Mouse (Mus musculus) intestine, postnatal 0 days (tissue): ENCODE measurements around the gene Gpr19. TPM values are rescaled to one million over a fixed set of nuclear protein-coding genes. Genes with fewer than 3 reads are reported as not detected.

Source experiments
- ATAC-seq: fragments of 200-750 bp; cut with Nextera tagmentation; 2 replicates; pipeline ENCODE4 v1.8.0; 2017; ENCODE audit warnings: mild to moderate bottlenecking, moderate TSS enrichment, moderate library complexity
- H3K27ac ChIP-seq: fragments of 300-500 bp; sonication (generic); 2 replicates; pipeline ENCODE4 v1.5.1; 2014; ENCODE audit warnings: mild to moderate bottlenecking, low read depth, low read length, moderate library complexity
- H3K27me3 ChIP-seq: fragments of 300-500 bp; sonication (generic); replicated peaks from 2 replicates; pipeline ENCODE4 v1.6.1; 2014; ENCODE audit warnings: low read length, mixed read lengths; ENCODE audit not compliant: control insufficient read depth, insufficient read depth
- H3K36me3 ChIP-seq: fragments of 300-500 bp; sonication (generic); 2 replicates; pipeline ENCODE4 v1.6.1; 2014; ENCODE audit warnings: mild to moderate bottlenecking, moderate library complexity; ENCODE audit not compliant: control insufficient read depth, insufficient read depth
- H3K4me1 ChIP-seq: fragments of 300-500 bp; sonication (generic); replicated peaks from 2 replicates; pipeline ENCODE4 v1.6.1; 2014; ENCODE audit warnings: antibody characterized with exemption, low read length, mixed read lengths; ENCODE audit not compliant: control insufficient read depth, insufficient read depth
- H3K4me2 ChIP-seq: fragments of 300-500 bp; sonication (generic); replicated peaks from 2 replicates; pipeline ENCODE4 v1.6.1; 2014; ENCODE audit warnings: low read depth, mild to moderate bottlenecking, moderate library complexity
- H3K4me3 ChIP-seq: fragments of 300-500 bp; sonication (generic); 2 replicates; pipeline ENCODE4 v1.5.1; 2014; ENCODE audit warnings: low read depth, low read length
- H3K9ac ChIP-seq: fragments of 300-500 bp; sonication (generic); 2 replicates; pipeline ENCODE4 v1.6.1; 2014; ENCODE audit warnings: mild to moderate bottlenecking, low read depth, low read length
- H3K9me3 ChIP-seq: fragments of 300-500 bp; sonication (generic); 2 replicates; pipeline ENCODE4 v1.6.1; 2016; ENCODE audit warnings: mixed run types; ENCODE audit not compliant: control insufficient read depth
- CTCF ChIP-seq: sonication (generic); IDR thresholded peaks from 2 replicates; pipeline ENCODE4 v1.5.1; 2016; ENCODE audit warnings: low read depth, mild to moderate bottlenecking, control low read depth, antibody characterized with exemption, moderate library complexity
- WGBS: fragments of 180-500 bp; shearing (Covaris S2); extraction: QIAGEN DNeasy Blood & Tissue Kit; methylation state at CpG from one replicate; pipeline ENCODE4 v1.1.7; 2014; 5-methylcytosine and 5-hydroxymethylcytosine counted together
- polyA plus RNA-seq: library from polyadenylated mRNA; unstranded; fragments of >200 nt; fragmentation: Nextera tagmentation; extraction: Ambion mirVana; gene quantifications from 2 replicates; pipeline ENCODE4 v1.2.1, GENCODE M21; 2015

The Gpr19 gene
- polyA plus RNA-seq, 1 experiment from 2014 or later: 6.5 TPM

GRCm38 (mm10) chr6:134876795-134877194, 21.6 kb downstream of the Gpr19 start:
- no peak for ATAC-seq
- 64% methylated on average over 6 of the region's 6 CpGs for WGBS
- Histone ChIP-seq H3K4me1 (no peaks in the 10 kb centered on the region), H3K4me3 (no peak overlapping the region), H3K4me2 (no peak overlapping the region), H3K27me3 (no peaks in the 10 kb centered on the region), H3K9me3 (no peaks in the 10 kb centered on the region), H3K9ac (no peak overlapping the region), H3K27ac (no peak overlapping the region), H3K36me3 (0 out of 2 replicates have a peak, but pooled peaks cover 3% of the 10 kb centered on the region)
- peak; percentile 66 for TF ChIP-seq CTCF

GRCm38 (mm10) chr6:134873018-134873417, 25.4 kb downstream of the Gpr19 start:
- peak; percentile 64 for TF ChIP-seq CTCF
- Histone ChIP-seq H3K9me3 (no peaks in the 10 kb centered on the region), H3K9ac (no peak overlapping the region), H3K4me2 (no peak overlapping the region), H3K4me3 (no peak overlapping the region), H3K27me3 (no peaks in the 10 kb centered on the region), H3K4me1 (no peaks in the 10 kb centered on the region), H3K27ac (no peak overlapping the region), H3K36me3 (peaks cover 8% of the 10 kb centered on the region; the same call in 1 of the 2 replicates)
- ATAC-seq: peak; percentile 57
- 75% methylated on average over 2 of the region's 2 CpGs for WGBS

DNA sequence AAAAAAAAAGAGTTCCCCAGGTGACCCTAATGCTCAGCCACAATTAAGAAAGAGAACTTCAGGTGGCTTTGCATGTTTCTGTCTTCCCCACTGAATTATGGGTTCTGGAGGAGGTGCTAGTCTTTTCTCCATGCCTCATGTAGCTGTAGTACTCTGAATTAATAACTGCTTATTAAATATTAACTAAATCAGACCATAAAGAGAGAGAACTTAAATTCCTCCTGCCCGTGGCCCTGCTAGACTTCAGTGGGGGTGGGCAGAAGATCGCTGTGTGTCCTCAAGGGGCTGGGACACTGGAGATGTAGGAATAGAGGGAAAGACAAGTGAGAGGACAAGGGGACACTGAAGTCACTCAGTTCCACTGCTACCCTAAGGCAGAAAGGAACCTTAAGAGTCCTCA, 26.1 kb downstream of the Gpr19 start:
- WGBS: 43% methylated on average over 2 of the region's 2 CpGs
- no peak overlapping the region for H3K27ac ChIP-seq
- ATAC-seq: no peak
- no peaks in the 10 kb centered on the region for H3K4me1 ChIP-seq
- no peaks in the 10 kb centered on the region for H3K9me3 ChIP-seq
- no peak overlapping the region for H3K9ac ChIP-seq
- H3K4me2 ChIP-seq: no peak overlapping the region
- no peaks in the 10 kb centered on the region for H3K27me3 ChIP-seq
- H3K36me3 ChIP-seq: peaks cover 8% of the 10 kb centered on the region; the same call in 1 of the 2 replicates
- no peak overlapping the region for H3K4me3 ChIP-seq
- no peak for TF ChIP-seq CTCF

DNA sequence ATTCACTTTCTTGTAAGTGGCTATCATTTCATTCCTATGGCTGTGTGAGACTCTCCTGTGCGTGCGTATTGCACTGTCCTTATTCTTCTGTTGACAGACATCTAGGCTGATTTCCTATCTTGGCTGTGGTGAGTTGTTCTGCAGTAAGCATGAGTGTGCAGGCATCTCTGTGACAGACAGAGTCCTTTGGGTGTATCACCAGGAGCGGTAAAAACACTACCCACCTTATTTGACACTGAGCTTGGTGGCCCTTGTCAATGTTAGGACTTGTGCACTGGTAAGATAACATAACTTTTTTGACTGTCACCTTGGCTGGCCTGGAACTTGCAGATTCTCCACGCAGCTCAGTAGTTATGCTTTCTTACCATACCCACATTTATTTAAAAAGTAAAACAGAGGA, 27.5 kb downstream of the Gpr19 start:
- H3K9me3 ChIP-seq: no peaks in the 10 kb centered on the region
- peaks cover 8% of the 10 kb centered on the region; the same call in 1 of the 2 replicates for H3K36me3 ChIP-seq
- no peak overlapping the region for H3K4me3 ChIP-seq
- TF ChIP-seq CTCF: no peak
- ATAC-seq: no peak
- no peak overlapping the region for H3K9ac ChIP-seq
- H3K27ac ChIP-seq: no peak overlapping the region
- no peaks in the 10 kb centered on the region for H3K4me1 ChIP-seq
- WGBS: 94% methylated on average over 4 of the region's 4 CpGs
- H3K27me3 ChIP-seq: no peaks in the 10 kb centered on the region
- no peak overlapping the region for H3K4me2 ChIP-seq

- 91% methylated on average over 12 of the region's 12 CpGs for WGBS
- no peak for ATAC-seq
- H3K27me3 ChIP-seq: no peaks in the 10 kb centered on the region
- no peak overlapping the region for H3K4me2 ChIP-seq
- H3K9me3 ChIP-seq: no peaks in the 10 kb centered on the region
- peaks cover 5% of the 10 kb centered on the region; the same call in 1 of the 2 replicates for H3K36me3 ChIP-seq
- peak overlapping the region; percentile 15; the same call in 1 of the 2 replicates for H3K27ac ChIP-seq
- no peak overlapping the region for H3K4me3 ChIP-seq
- H3K9ac ChIP-seq: no peak overlapping the region
- TF ChIP-seq CTCF: no peak
- H3K4me1 ChIP-seq: no peaks in the 10 kb centered on the region
Measured at GRCm38 (mm10) chr6:134870209-134870742, 28.1 kb downstream of the Gpr19 start.

- peaks cover 5% of the 10 kb centered on the region; the same call in 1 of the 2 replicates for H3K36me3 ChIP-seq
- no peaks in the 10 kb centered on the region for H3K27me3 ChIP-seq
- no peak overlapping the region for H3K4me3 ChIP-seq
- no peak overlapping the region for H3K4me2 ChIP-seq
- no peak for ATAC-seq
- TF ChIP-seq CTCF: no peak
- no peaks in the 10 kb centered on the region for H3K9me3 ChIP-seq
- no peak overlapping the region for H3K27ac ChIP-seq
- no peaks in the 10 kb centered on the region for H3K4me1 ChIP-seq
- no peak overlapping the region for H3K9ac ChIP-seq
- WGBS: 91% methylated on average over 3 of the region's 3 CpGs
Measured at GRCm38 (mm10) chr6:134867325-134867724, 31.1 kb downstream of the Gpr19 start.
